Mouse (Mus musculus) embryonic fibroblast, embryonic 13.5 days (primary cell): Measurements from ENCODE around the gene Rsu1.

Experiments used
- CTCF ChIP-seq: IDR thresholded peaks from 2 replicates; pipeline ENCODE4 v1.5.1; 2011; ENCODE audit warnings: mild to moderate bottlenecking, control low read depth, low read length, moderate library complexity, borderline replicate concordance; ENCODE audit not compliant: insufficient read depth
- POLR2A ChIP-seq: IDR thresholded peaks from 2 replicates; pipeline ENCODE4 v1.6.1; 2011; ENCODE audit warnings: low read depth, mild to moderate bottlenecking, control low read depth, low read length, moderate library complexity

DNA sequence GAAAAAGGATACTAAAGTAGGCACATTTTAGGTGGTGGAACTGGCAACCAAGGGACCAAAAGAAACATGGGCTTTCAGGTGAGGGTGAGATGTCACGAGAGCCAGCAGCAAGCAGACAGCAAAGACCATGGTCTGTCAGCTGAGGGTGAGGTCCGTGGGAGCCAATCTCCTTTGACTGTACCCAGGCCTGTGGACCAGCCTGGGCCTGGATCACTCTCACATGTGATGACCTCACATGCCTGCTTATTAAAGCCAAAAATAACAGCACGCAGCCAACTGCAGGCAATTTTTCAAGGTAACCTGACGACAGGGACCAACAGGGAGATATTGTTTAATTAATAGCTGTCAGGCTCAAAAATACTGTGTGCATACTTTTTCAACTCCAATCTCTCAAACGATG is 35.5 kb downstream of the Rsu1 start:
- TF ChIP-seq CTCF: no peak
- TF ChIP-seq POLR2A: no peak
